Mouse (Mus musculus): ENCODE data around the gene Echdc3.
A peak's percentile ranks its signal among the peaks of the same experiment; 100 is the strongest.

The Echdc3 gene

GRCm38 (mm10) chr2:6168560-6168959 lies 44.3 kb downstream of the Echdc3 start:
- DNase-seq (ENCODE audit: low spot score in 2 of 2), result no peak

- peak; percentile 58 to 80 for DNase-seq (ENCODE audit: low spot score in 2 of 2)
Measured at GRCm38 (mm10) chr2:6167843-6168558, 44.8 kb downstream of the Echdc3 start.

GRCm38 (mm10) chr2:6165771-6166170 lies 47.1 kb downstream of the Echdc3 start:
- no peak for DNase-seq (ENCODE audit: low spot score in 2 of 2)

- no peak for DNase-seq (ENCODE audit: low spot score in 2 of 2)
Measured at GRCm38 (mm10) chr2:6164606-6165290, 48.1 kb downstream of the Echdc3 start.

- no peak for DNase-seq (ENCODE audit: low spot score in 2 of 2)
Measured at GRCm38 (mm10) chr2:6162366-6163040, 50.3 kb downstream of the Echdc3 start.

- DNase-seq (ENCODE audit: low spot score in 2 of 2), result no peak
Measured at GRCm38 (mm10) chr2:6159735-6160134, 53.1 kb downstream of the Echdc3 start.

GRCm38 (mm10) chr2:6159219-6159618 lies 53.6 kb downstream of the Echdc3 start:
- no peak for DNase-seq (ENCODE audit: low spot score in 2 of 2)

- DNase-seq (ENCODE audit: low spot score in 2 of 2), result no peak
Measured at GRCm38 (mm10) chr2:6157635-6158034, 55.2 kb downstream of the Echdc3 start.

- DNase-seq (ENCODE audit: low spot score in 2 of 2), result no peak
Measured at GRCm38 (mm10) chr2:6157208-6157607, 55.6 kb downstream of the Echdc3 start.

GRCm38 (mm10) chr2:6149801-6150200 lies 63.0 kb downstream of the Echdc3 start:
- DNase-seq (ENCODE audit: low spot score in 2 of 2), result no peak

- DNase-seq (ENCODE audit: low spot score in 2 of 2), result no peak
Measured at GRCm38 (mm10) chr2:6146901-6147300, 65.9 kb downstream of the Echdc3 start.

GRCm38 (mm10) chr2:6146257-6146656 lies 66.6 kb downstream of the Echdc3 start:
- DNase-seq (ENCODE audit: low spot score in 2 of 2), result no peak

- no peak for DNase-seq (ENCODE audit: low spot score in 2 of 2)
Measured at GRCm38 (mm10) chr2:6145611-6146010, 67.2 kb downstream of the Echdc3 start.

- peak in 1 of 2 experiments; percentile 41 for DNase-seq (ENCODE audit: low spot score in 2 of 2)
Measured at GRCm38 (mm10) chr2:6142915-6143654, 69.7 kb downstream of the Echdc3 start.

- DNase-seq (ENCODE audit: low spot score in 2 of 2), result no peak
Measured at GRCm38 (mm10) chr2:6140572-6141161, 72.2 kb downstream of the Echdc3 start.

Measured in cerebellum, postnatal 4 days (tissue).